Mouse (Mus musculus): Measurements from ENCODE around the gene Ptprg.

Gene Ptprg

GRCm38 (mm10) chr14:12086167-12086566 is 532.8 kb downstream of the Ptprg start:
- DNase-seq (ENCODE audit: low spot score in 2 of 2): no peak

DNA sequence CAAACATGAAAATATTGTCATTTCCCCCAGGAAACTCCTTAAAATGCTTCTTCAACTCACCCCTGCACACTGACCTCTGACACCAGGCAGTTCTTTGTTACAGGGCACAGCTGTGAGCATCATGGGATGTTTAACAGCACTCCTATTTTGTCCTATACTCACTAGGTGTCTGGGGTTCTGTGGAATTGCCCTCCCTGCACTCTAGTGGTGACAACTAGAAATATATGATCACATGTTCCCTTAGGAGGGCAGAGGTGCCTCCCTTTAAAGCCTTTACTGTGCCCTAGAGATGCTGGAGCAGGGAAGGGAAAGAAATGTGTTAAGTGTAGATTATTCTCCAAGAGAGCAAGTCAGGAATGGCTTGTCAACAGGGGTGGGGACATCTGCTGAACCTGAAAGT is 536.6 kb downstream of the Ptprg start:
- DNase-seq (ENCODE audit: low spot score in 2 of 2): no peak

DNA sequence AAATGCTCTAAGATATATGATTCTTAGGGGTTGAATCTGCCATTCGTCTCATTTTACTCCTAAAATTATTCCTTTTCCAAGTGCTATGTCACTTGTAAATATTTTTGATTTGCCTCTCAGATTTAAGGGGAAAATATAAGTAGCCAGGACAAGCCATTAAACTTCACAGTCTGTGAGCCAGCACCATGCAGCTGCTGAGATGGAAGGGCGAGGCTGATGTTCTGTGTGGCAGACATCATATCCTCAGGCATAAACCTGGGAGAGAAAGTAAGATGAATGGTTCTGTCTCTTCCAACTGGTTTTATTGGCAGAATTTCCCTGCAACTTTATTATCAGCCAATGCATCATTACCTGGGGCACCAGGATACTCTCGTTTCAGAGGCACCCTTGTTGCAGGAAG is 538.4 kb downstream of the Ptprg start:
- no peak for DNase-seq (ENCODE audit: low spot score in 2 of 2)

DNA sequence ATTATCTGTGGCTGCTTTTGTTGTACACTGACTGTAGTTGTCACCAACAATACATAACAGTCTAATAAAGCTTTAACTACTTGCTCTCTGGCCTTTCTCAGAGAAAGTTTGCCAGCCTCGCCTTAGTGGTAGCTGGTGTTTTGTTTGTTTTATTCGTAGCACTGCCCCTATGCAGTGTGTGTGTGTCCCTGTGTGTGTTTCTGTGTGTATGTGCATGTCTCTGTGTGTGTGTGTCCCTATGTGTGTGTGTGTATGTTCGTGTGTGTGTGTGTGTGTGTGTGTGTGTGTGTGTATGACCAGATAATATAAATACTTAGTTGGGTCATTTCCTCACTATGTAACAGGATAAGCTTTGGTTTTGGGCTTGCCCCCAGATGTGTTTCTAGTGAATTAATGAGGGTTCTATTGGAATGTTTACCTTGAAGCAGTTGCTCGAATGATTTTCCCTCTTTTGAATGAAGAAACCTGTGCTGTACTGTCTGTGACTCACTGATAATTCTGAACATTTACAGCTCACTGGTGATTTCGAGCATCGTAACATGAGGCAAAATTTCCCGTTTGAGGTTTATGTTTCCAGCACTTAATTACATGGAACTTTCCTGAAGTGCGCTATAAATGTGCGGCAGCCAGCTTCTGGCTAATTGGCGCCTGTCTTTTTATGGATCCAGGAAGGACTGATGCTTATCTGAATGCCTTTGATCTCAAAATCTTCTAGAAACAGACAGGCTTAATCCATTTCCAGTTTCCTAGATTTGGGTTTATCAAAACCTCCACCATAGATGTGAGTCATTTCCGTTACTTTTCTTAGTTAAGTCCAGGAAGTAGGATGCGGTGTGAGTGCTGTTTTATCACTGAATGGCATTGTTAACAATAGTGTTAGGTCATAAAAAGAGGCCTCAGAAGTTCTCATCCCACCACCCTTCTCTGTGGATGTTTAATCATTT is 546.3 kb downstream of the Ptprg start:
- no peak for DNase-seq (ENCODE audit: low spot score in 2 of 2)

DNA sequence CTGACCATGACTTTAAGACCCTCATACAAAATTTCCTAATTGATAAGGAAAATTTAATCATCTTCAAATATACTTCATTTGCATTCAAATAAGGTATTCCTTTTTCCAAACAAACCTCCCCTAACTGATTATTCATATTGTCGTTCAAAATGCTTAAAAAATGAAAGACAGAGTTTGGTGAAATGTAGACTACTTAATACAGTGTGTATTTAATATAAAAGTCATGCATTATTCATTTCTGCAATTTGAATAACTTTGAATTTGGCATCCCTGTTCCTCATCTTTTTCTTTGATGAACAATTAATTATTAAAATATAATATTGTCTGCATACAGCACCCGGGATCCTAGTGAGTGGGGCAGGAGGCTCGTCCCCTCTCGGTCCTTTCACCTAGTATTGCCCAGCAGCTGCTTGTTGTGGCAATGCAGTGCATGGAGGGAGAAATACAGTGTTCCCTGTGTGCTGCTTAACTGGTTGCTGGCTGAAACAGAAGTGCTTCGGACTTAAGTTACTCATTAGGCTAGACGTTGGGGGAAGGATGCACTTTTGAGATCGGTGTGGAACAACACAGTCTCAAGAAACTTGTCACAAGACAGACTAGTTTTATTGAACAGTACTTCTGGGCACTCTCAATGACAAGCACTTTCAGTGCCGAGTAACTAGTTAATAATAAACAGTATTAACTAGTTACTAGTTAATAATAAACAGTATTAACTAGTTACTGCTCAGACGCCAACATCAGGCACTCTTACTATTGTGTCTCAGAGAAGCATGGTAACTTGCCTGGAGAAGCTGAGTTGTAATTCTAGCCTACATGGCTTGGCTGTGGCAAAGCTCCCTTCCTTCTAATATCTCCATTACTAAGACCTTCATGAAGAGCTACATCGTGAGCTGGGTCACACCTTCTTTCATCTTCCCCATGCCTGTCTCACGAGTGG is 549.3 kb downstream of the Ptprg start:
- no peak for DNase-seq (ENCODE audit: low spot score in 2 of 2)

- no peak for DNase-seq (ENCODE audit: low spot score in 2 of 2)
Observed at GRCm38 (mm10) chr14:12104297-12105155, 551.2 kb downstream of the Ptprg start.

- no peak for DNase-seq (ENCODE audit: low spot score in 2 of 2)
Observed at GRCm38 (mm10) chr14:12105156-12105430, 551.8 kb downstream of the Ptprg start.

DNA sequence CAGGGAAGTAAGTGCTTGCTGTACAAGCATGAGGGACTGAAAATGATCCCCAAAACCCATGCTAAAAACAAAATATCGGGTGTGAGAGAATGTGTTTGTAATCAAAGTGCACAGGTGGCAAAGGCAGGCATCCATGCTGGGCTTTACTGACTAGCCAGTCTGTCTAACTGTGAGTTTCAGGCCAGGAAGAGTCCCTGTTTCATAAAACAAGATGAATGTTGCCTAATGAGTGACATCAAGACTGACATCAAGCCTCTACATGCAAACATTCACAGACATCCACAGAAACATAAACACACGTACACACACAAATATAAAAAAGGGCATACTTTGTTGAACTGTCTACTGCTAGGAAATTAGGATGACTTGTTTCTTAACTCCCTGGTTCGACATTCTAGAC is 552.3 kb downstream of the Ptprg start:
- DNase-seq (ENCODE audit: low spot score in 2 of 2): no peak

GRCm38 (mm10) chr14:12107459-12107858 is 554.1 kb downstream of the Ptprg start:
- no peak for DNase-seq (ENCODE audit: low spot score in 2 of 2)

DNA sequence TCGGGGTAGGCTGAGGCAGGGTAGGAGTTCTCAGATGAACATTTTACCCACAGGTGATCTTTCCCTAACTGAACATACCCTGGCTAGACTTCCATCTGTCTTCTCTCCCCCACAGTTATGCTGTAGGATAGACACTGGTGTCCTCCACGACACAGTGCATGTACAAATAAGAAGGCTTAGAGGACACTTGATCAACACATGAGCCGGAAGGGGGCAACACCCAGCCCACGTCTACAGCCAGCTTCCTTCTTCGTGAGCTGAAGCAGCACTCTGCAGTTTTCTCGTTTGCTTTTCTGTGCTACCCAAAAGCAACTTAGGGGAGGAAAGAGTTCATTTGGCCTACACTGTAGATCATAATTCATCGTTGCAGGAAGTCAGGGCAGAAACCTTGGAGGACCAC is 554.7 kb downstream of the Ptprg start:
- DNase-seq (ENCODE audit: low spot score in 2 of 2): no peak

DNA sequence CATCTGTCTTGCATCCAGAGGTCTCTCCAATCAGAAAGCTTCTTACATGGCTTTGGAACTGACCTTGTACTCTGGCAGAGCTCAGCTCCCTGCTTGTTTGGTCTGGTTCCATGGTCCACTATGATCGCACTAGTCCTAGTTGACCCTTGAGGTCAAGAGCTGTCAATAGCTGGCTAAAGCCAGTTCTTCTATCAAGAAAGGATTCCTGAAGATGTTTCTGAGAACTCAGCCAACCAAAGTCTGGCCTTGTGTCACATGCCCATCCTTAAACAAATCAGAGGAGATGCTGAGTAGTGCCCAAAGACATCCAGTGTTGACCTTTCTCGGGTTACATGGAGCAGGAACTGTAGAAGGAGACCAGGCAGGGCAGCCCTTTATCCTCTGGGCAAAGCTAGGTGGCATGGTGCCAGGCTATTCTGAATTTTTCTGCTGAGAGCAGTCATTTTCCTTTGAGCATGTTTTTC is 559.2 kb downstream of the Ptprg start:
- no peak for DNase-seq (ENCODE audit: low spot score in 2 of 2)

GRCm38 (mm10) chr14:12113326-12113725 is 560.0 kb downstream of the Ptprg start:
- DNase-seq (ENCODE audit: low spot score in 2 of 2): no peak

- DNase-seq (ENCODE audit: low spot score in 2 of 2): no peak
Observed at GRCm38 (mm10) chr14:12114016-12114415, 560.7 kb downstream of the Ptprg start.

GRCm38 (mm10) chr14:12119260-12119659 is 565.9 kb downstream of the Ptprg start:
- no peak for DNase-seq (ENCODE audit: low spot score in 2 of 2)

GRCm38 (mm10) chr14:12121906-12122305 is 568.6 kb downstream of the Ptprg start:
- no peak for DNase-seq (ENCODE audit: low spot score in 2 of 2)

DNA sequence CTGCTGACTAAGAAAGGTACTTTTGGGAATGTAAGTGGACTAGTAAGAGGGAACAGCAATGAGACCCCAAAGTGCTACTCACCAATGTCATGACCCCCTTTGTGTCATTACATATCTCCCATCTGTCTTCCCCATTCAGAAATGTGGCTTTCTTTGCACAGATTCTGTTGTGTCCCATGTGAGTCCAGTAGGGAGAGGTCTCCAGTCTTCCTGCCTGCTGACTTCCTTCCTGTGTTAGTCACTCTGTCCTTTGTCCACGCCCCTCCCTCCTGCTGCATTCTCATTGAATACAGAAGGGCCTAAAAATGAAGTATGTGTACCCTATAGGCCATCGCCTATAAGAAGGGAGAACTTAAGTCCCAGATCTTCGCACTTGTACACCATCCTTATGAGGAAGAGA is 571.4 kb downstream of the Ptprg start:
- DNase-seq (ENCODE audit: low spot score in 2 of 2): no peak

DNA sequence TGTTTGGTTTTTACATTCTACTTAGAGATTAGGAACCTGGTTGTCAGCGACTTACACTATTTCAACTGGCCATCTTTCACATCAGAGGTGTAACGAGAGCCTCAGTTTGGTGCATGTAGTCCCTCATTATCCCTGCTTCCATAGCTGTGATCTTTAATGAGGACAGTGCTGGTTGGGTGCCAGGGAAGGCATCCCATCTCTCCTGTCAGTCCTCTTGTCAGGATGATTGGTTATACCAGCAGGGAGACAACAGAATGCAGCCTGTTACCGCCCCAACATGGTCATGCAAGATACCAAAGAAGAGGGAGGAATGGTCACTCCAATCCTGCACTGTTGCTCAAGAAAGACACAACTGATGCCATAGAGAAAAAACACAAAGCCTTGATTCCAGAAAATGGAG is 574.6 kb downstream of the Ptprg start:
- DNase-seq (ENCODE audit: low spot score in 2 of 2): no peak

GRCm38 (mm10) chr14:12132046-12132615 is 578.8 kb downstream of the Ptprg start:
- no peak for DNase-seq (ENCODE audit: low spot score in 2 of 2)

GRCm38 (mm10) chr14:12133163-12133562 is 579.8 kb downstream of the Ptprg start:
- no peak for DNase-seq (ENCODE audit: low spot score in 2 of 2)

DNA sequence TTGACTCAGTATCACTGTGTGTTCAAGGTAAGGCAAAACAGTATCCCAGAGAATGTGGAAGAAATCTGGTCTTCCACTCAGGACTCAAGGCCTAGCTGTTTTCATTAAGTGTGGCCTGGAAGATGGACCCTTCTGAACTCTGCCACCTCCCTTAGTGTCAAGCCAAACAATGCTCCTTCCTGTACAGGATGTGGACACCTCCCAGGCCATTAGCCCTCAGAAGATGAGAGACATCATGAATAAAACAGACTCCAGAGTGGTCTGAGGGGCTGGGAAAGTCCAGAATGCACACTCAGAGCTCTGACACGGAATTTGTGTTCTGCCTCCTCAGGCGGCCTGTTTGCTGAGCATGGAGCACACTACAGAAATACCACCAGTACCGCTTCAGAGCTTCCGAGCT is 581.2 kb downstream of the Ptprg start:
- DNase-seq (ENCODE audit: low spot score in 2 of 2): no peak

- no peak for DNase-seq (ENCODE audit: low spot score in 2 of 2)
Observed at GRCm38 (mm10) chr14:12136536-12136935, 583.2 kb downstream of the Ptprg start.
